Mouse (Mus musculus): ENCODE data around the gene Eno2.

DNA sequence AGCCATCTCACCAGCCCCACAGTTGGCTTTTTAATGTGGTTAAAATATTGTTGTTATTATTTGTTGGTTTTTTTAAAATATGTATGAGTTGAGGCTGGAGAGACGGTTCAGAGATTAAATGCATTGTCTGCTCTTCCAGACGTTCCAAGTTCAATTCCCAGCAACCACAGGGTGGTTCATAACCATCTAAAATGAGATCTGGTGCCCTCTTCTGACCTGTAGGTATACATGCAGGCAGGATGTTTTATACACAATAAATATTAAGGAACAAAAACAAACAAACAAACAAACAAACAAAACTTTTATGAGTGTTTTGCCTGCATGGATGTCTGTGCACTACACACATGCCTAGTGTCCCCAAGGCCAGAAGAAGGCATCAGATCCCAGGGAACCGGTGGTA, 33.6 kb upstream of the Eno2 start:
- no peak for TF ChIP-seq FLI1 (IDR thresholded peaks at IDR 0.05; ENCODE audit: low read length)
- TF ChIP-seq GATA1 (IDR thresholded peaks at IDR 0.05; ENCODE audit: borderline replicate concordance, low read length): no peak
